23 mouse cellular contexts compared by ENCODE assay signal in genomic region chr17:4779017-4779416, GRCm38 (mm10).
DNase-seq lines count a peak whose midpoint lies in the region; ATAC-seq lines count a peak whose summit lies in the region.
"Had no signal": no experiment of that assay in that cellular context is flagged by ENCODE, and none has a peak within 500 bp of the region (broad histone marks: within the 10 kb centered on the region; RNA-seq: fewer than 3 reads in every experiment).

No protein-coding gene starts in this region.

- no peak overlapping the region for H3K4me3 ChIP-seq in lung, embryonic 16.5 days (ENCODE audit: low read length)
- H3K4me3 ChIP-seq: embryonic facial prominence, embryonic 12.5 days; forebrain, embryonic 15.5 days; limb, embryonic 12.5 days; liver, embryonic 15.5 days; midbrain, embryonic 10.5 days; myocyte; neural tube, embryonic 13.5 days had no signal

- 0 out of 2 replicates have a peak overlapping the region, but pooled peaks have one; percentile 10 for H3K27ac ChIP-seq in lung, embryonic 16.5 days (ENCODE audit: low read length)
- H3K27ac ChIP-seq: embryonic facial prominence, embryonic 12.5 days; forebrain, embryonic 15.5 days; limb, embryonic 12.5 days; liver, embryonic 15.5 days; midbrain, embryonic 10.5 days; neural tube, embryonic 13.5 days had no signal

- H3K4me2 ChIP-seq in lung, embryonic 16.5 days (ENCODE audit: low read depth, low read length): no peak overlapping the region
- H3K4me2 ChIP-seq: embryonic facial prominence, embryonic 12.5 days; forebrain, embryonic 15.5 days; liver, embryonic 15.5 days; neural tube, embryonic 13.5 days had no signal

- 69% methylated on average over 10 of the region's 10 CpGs for WGBS in lung, embryonic 16.5 days

- no peaks in the 10 kb centered on the region for H3K27me3 ChIP-seq in lung, embryonic 16.5 days (ENCODE audit: control insufficient read depth, insufficient read depth, low read depth, low read length)
- H3K27me3 ChIP-seq: embryonic facial prominence, embryonic 12.5 days; forebrain, embryonic 15.5 days; limb, embryonic 12.5 days; liver, embryonic 15.5 days; neural tube, embryonic 13.5 days; Patski had no signal

- DNase-seq in heart, adult 11 months: peak; percentile 77
- DNase-seq in heart, adult 18-20 months: no peak
- peak; percentile 37 for DNase-seq in urinary bladder, postnatal 14 days (ENCODE audit: low spot score)
- DNase-seq in urinary bladder, postnatal 10 days (ENCODE audit: low spot score): no peak
- peak; percentile 71 for DNase-seq in lung, postnatal 36 days
- no peak for DNase-seq in testis, postnatal 14 days (ENCODE audit: low spot score)
- DNase-seq in adrenal gland, postnatal 25 days: no peak
- DNase-seq: adrenal gland, postnatal 36 days; cerebellum, adult 2 months; cerebellum, postnatal 25 days; heart, postnatal 14 days; kidney, postnatal 14 days; right cerebral cortex, postnatal 4 days had no signal

- H3K4me1 ChIP-seq in lung, embryonic 16.5 days (replicated peaks; ENCODE audit: control insufficient read depth, insufficient read depth, low read length): no peaks in the 10 kb centered on the region
- H3K4me1 ChIP-seq: embryonic facial prominence, embryonic 12.5 days; forebrain, embryonic 15.5 days; limb, embryonic 12.5 days had no signal

- no peaks in the 10 kb centered on the region for H3K36me3 ChIP-seq in lung, embryonic 16.5 days (ENCODE audit: control insufficient read depth, insufficient read depth, low read length)
- H3K36me3 ChIP-seq: embryonic facial prominence, embryonic 12.5 days; forebrain, embryonic 15.5 days; limb, embryonic 12.5 days; liver, embryonic 15.5 days; midbrain, embryonic 10.5 days; neural tube, embryonic 13.5 days had no signal

- no peak overlapping the region for H3K9ac ChIP-seq in lung, embryonic 16.5 days (ENCODE audit: low read length)
- H3K9ac ChIP-seq: embryonic facial prominence, embryonic 12.5 days; forebrain, embryonic 15.5 days; limb, embryonic 12.5 days; liver, embryonic 15.5 days; neural tube, embryonic 13.5 days had no signal

- peak; percentile 75 for ATAC-seq in lung, embryonic 16.5 days (ENCODE audit: low read depth)
- ATAC-seq: forebrain, embryonic 15.5 days; intestine, postnatal 0 days; Patski had no signal

- no peaks in the 10 kb centered on the region for H3K9me3 ChIP-seq in lung, embryonic 16.5 days (ENCODE audit: control insufficient read depth, low read length)
- H3K9me3 ChIP-seq: embryonic facial prominence, embryonic 12.5 days; forebrain, embryonic 15.5 days; limb, embryonic 12.5 days; liver, embryonic 15.5 days; midbrain, embryonic 10.5 days; neural tube, embryonic 13.5 days had no signal

Comparison
In these comparisons a context has a peak if more than half of its experiments do, and no peak if none do; other contexts are left out.
1. DNase-seq: peak in heart, adult 11 months (single experiment), urinary bladder, postnatal 14 days (single experiment) and lung, postnatal 36 days (single experiment); none in heart, adult 18-20 months (0 of 2), urinary bladder, postnatal 10 days (single experiment), testis, postnatal 14 days (single experiment) and adrenal gland, postnatal 25 days (single experiment).